Mouse (Mus musculus) bone marrow macrophage, adult 2 months (primary cell): ENCODE data around the gene Msrb3.

ENCODE experiments used
- CTCF ChIP-seq: IDR thresholded peaks from 2 replicates; pipeline ENCODE4 v1.5.1; 2012; ENCODE audit warnings: low read depth, mild to moderate bottlenecking, low read length, moderate library complexity
- POLR2A ChIP-seq: IDR thresholded peaks from 2 replicates; pipeline ENCODE4 v1.6.1; 2012; ENCODE audit warnings: mild to moderate bottlenecking, low read depth, low read length, borderline replicate concordance

- no peak for TF ChIP-seq POLR2A
- TF ChIP-seq CTCF = no peak
Measured at GRCm38 (mm10) chr10:120864446-120864845, 34.5 kb downstream of the Msrb3 start.
